Mouse (Mus musculus) MEL (cell line): ENCODE measurements around the gene Cartpt.

Source experiments
- CTCF ChIP-seq, 3 experiments: IDR thresholded peaks in 2 of 3; conservative IDR thresholded peaks in 1 of 3; 2 replicates each; pipeline ENCODE4 v1.5.1; 2011 to 2012; ENCODE audit warnings: low read length in 3 of 3, low read depth in 2 of 3, mild to moderate bottlenecking in 2 of 3, improper control_type of control experiment in 1 of 3, inconsistent platforms in 1 of 3, mixed read lengths in 1 of 3, moderate library complexity in 1 of 3; ENCODE audit not compliant: control insufficient read depth in 1 of 3, insufficient read depth in 1 of 3, poor library complexity in 1 of 3, severe bottlenecking in 1 of 3
- NRF1 ChIP-seq: IDR thresholded peaks from 2 replicates; pipeline ENCODE4 v1.6.1; 2014; ENCODE audit warnings: low read depth, mild to moderate bottlenecking, inconsistent platforms, low read length, improper control_type of control experiment, moderate library complexity; ENCODE audit not compliant: poor library complexity, insufficient read depth, severe bottlenecking
- POLR2A ChIP-seq, 2 experiments: IDR thresholded peaks; 2 replicates each; pipeline ENCODE4 v1.6.1; 2011 to 2012; ENCODE audit warnings: low read length in 2 of 2, mild to moderate bottlenecking in 2 of 2, control low read depth in 1 of 2, improper control_type of control experiment in 1 of 2, low read depth in 1 of 2, moderate library complexity in 1 of 2; ENCODE audit not compliant: control insufficient read depth in 1 of 2, insufficient read depth in 1 of 2, poor library complexity in 1 of 2
- USF1 ChIP-seq: IDR thresholded peaks from 2 replicates; pipeline ENCODE4 v1.6.1; 2014; ENCODE audit warnings: low read depth, mild to moderate bottlenecking, inconsistent platforms, low read length, improper control_type of control experiment, moderate library complexity

- TF ChIP-seq CTCF (IDR thresholded peaks at IDR 0.05 in 2 of 3, conservative IDR thresholded peaks at IDR 0.05 in 1 of 3; ENCODE audit: control insufficient read depth in 1 of 3, insufficient read depth in 1 of 3, low read depth in 2 of 3, low read length in 3 of 3, poor library complexity in 1 of 3, severe bottlenecking in 1 of 3) (no peak), USF1 (no peak), POLR2A (IDR thresholded peaks at IDR 0.05; ENCODE audit: control insufficient read depth in 1 of 2, insufficient read depth in 1 of 2, low read depth in 1 of 2, low read length in 2 of 2, poor library complexity in 1 of 2) (no peak), NRF1 (no peak)
Observed at GRCm38 (mm10) chr13:99940601-99941000, 39.7 kb upstream of the Cartpt start.
